Mouse (Mus musculus) effector memory CD4-positive, alpha-beta T cell, adult 7 months (primary cell): ENCODE data around the gene F11. TPM values are rescaled to one million over a fixed set of nuclear protein-coding genes. Genes with fewer than 3 reads are reported as not detected.

Source experiments
- polyA plus RNA-seq: library from polyadenylated mRNA; unstranded; fragments of 100-300 nt; shearing (Covaris generic); gene quantifications from one replicate; pipeline ENCODE4 v1.2.1, GENCODE M21; 2017

F11 gene
- polyA plus RNA-seq: not detected

GRCm38 (mm10) chr8:45261920-45262319 lies at the start of gene F11:
TSS of gene F11 (minus strand) at chr8:45262031.

DNA sequence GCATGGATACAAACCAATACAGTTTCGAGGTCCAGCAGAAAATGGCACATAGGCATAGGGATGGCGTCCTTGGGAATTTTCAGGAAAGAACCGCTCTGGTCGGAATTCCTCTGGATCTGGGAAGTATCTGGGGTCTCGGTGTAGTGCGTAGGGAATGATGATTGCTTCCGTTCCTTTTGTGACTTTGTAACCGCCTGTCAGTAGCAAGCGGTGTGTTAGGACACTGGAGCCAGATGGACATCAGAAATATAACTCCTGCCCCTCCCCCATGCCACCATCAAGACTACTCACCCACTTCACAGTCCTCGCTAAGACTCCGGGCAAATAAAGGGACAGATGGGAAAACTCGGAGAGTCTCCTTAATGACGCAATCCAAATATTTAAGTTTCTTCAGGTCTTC lies 46.5 kb upstream of the F11 start, which contains the start of gene Gm45753:
Gene Gm45753 (minus strand): TSS at position 101 of the 400 bp plus-strand sequence.

GRCm38 (mm10) chr8:45294687-45295086 lies 32.9 kb upstream of the F11 start, which contains the start of gene Klkb1:
TSS of gene Klkb1 (minus strand) at chr8:45294859.

Other genes with a start within 250 kb of the F11 start
- not detected for gene Mtnr1a, start 192.9 kb downstream of the F11 start, polyA plus RNA-seq
- gene Klkb1, start 32.8 kb upstream of the F11 start, polyA plus RNA-seq: 0.23 TPM
- not detected for gene Gm45753, start 46.4 kb upstream of the F11 start, polyA plus RNA-seq
- 13.8 TPM for gene Cyp4v3, start 71.2 kb upstream of the F11 start, polyA plus RNA-seq
- 0.18 TPM for gene Fam149a, start 120.3 kb upstream of the F11 start, polyA plus RNA-seq
- 1.3 TPM for gene Tlr3, start 149.0 kb upstream of the F11 start, polyA plus RNA-seq
- 0.87 TPM for gene Sorbs2, start 245.8 kb upstream of the F11 start, polyA plus RNA-seq